Mouse (Mus musculus) midbrain, embryonic 10.5 days (tissue): ENCODE results near the gene Psmd5. TPM values are rescaled to one million over a fixed set of nuclear protein-coding genes. Genes with fewer than 3 reads are reported as not detected.

Experiments used
- DNase-seq: peaks from one replicate; pipeline ENCODE4 v3.0.0-alpha.2; 2017; ENCODE audit warnings: low spot score
- H3K27ac ChIP-seq: fragments of 300-500 bp; sonication (generic); replicated peaks from 2 replicates; pipeline ENCODE4 v1.5.1; 2016; ENCODE audit warnings: mild to moderate bottlenecking
- H3K27me3 ChIP-seq: fragments of 300-500 bp; sonication (generic); 2 replicates; pipeline ENCODE4 v1.6.1; 2016; ENCODE audit warnings: low read depth, mild to moderate bottlenecking; ENCODE audit not compliant: poor library complexity, severe bottlenecking
- H3K36me3 ChIP-seq: fragments of 300-500 bp; sonication (generic); 2 replicates; pipeline ENCODE4 v1.6.1; 2016; ENCODE audit warnings: mild to moderate bottlenecking, moderate library complexity
- H3K4me1 ChIP-seq: fragments of 300-500 bp; sonication (generic); 2 replicates; pipeline ENCODE4 v1.6.1; 2016
- H3K4me3 ChIP-seq: fragments of 300-500 bp; sonication (generic); 2 replicates; pipeline ENCODE4 v1.5.1; 2016; ENCODE audit warnings: mild to moderate bottlenecking, moderate library complexity
- H3K9me3 ChIP-seq: fragments of 300-500 bp; sonication (generic); replicated peaks from 2 replicates; pipeline ENCODE4 v1.6.1; 2016; ENCODE audit warnings: mild to moderate bottlenecking
- WGBS: fragments of 180-500 bp; shearing (Covaris S2); methylation state at CpG from one replicate; pipeline ENCODE4 v1.1.7; 2016; 5-methylcytosine and 5-hydroxymethylcytosine counted together
- polyA plus RNA-seq: library from polyadenylated mRNA; unstranded; fragments of >200 nt; fragmentation: Nextera tagmentation; extraction: Ambion mirVana; gene quantifications from 2 replicates; pipeline ENCODE4 v1.2.1, GENCODE M21; 2016

Gene Psmd5
- polyA plus RNA-seq: 135 and 139 TPM in 2 replicates

- Histone ChIP-seq H3K4me1 (peaks cover 21% of the 10 kb centered on the region), H3K36me3 (no peaks in the 10 kb centered on the region), H3K27ac (peak within 1 kb of the TSS; percentile 28; the same call in 1 of the 2 replicates), H3K4me3 (peak within 1 kb of the TSS; percentile 43), H3K9me3 (no peaks in the 10 kb centered on the region), H3K27me3 (peaks cover 63% of the 10 kb centered on the region)
- WGBS: 13% methylated on average over 8 of the region's 8 CpGs
- DNase-seq: no peak
Observed at GRCm38 (mm10) chr2:34874816-34875345, at the start of gene Psmd5. Gene Psmd5 (minus strand): TSS chr2:34874968.

GRCm38 (mm10) chr2:34922729-34923128, 48.0 kb upstream of the Psmd5 start:
- WGBS: 40% methylated on average over 2 of the region's 2 CpGs
- Histone ChIP-seq H3K36me3 (no peaks in the 10 kb centered on the region), H3K4me1 (peaks cover 4% of the 10 kb centered on the region), H3K4me3 (no peak overlapping the region), H3K27ac (no peak overlapping the region), H3K27me3 (peaks cover 3% of the 10 kb centered on the region; the same call in 1 of the 2 replicates), H3K9me3 (no peaks in the 10 kb centered on the region)
- DNase-seq: no peak

- DNase-seq: no peak
- Histone ChIP-seq H3K4me3 (no peak overlapping the region), H3K27ac (no peak overlapping the region), H3K9me3 (no peaks in the 10 kb centered on the region), H3K4me1 (peaks cover 5% of the 10 kb centered on the region), H3K36me3 (no peaks in the 10 kb centered on the region), H3K27me3 (peaks cover 10% of the 10 kb centered on the region)
- 67% methylated on average over 2 of the region's 2 CpGs for WGBS
Observed at GRCm38 (mm10) chr2:34920144-34920543, 45.4 kb upstream of the Psmd5 start.

GRCm38 (mm10) chr2:34915103-34915502, 40.3 kb upstream of the Psmd5 start:
- Histone ChIP-seq H3K9me3 (no peaks in the 10 kb centered on the region), H3K27me3 (peaks cover 60% of the 10 kb centered on the region), H3K4me1 (peaks cover 31% of the 10 kb centered on the region), H3K27ac (no peak overlapping the region), H3K4me3 (no peak overlapping the region; the same call in 1 of the 2 replicates), H3K36me3 (no peaks in the 10 kb centered on the region)
- 46% methylated on average over 2 of the region's 2 CpGs for WGBS
- no peak for DNase-seq

- H3K9me3 ChIP-seq: no peaks in the 10 kb centered on the region
- no peak for DNase-seq
- 18% methylated on average over 2 of the region's 2 CpGs for WGBS
- peaks cover 60% of the 10 kb centered on the region for H3K27me3 ChIP-seq
- no peak overlapping the region for H3K27ac ChIP-seq
- no peaks in the 10 kb centered on the region for H3K36me3 ChIP-seq
- H3K4me3 ChIP-seq: peak overlapping the region; percentile 72; the same call in 1 of the 2 replicates
- peaks cover 31% of the 10 kb centered on the region for H3K4me1 ChIP-seq
Observed at GRCm38 (mm10) chr2:34914823-34915082, 40.0 kb upstream of the Psmd5 start.

GRCm38 (mm10) chr2:34914069-34914822, 39.5 kb upstream of the Psmd5 start:
- Histone ChIP-seq H3K4me3 (peak overlapping the region; percentile 72), H3K9me3 (no peaks in the 10 kb centered on the region), H3K27ac (peak overlapping the region; percentile 81), H3K36me3 (no peaks in the 10 kb centered on the region), H3K4me1 (peaks cover 31% of the 10 kb centered on the region), H3K27me3 (peaks cover 60% of the 10 kb centered on the region)
- WGBS: 3% methylated on average over 45 of the region's 50 CpGs
- DNase-seq: no peak

GRCm38 (mm10) chr2:34913218-34914068, 38.7 kb upstream of the Psmd5 start, which contains the start of gene Phf19:
Gene Phf19 (minus strand): TSS chr2:34914026.
- no peaks in the 10 kb centered on the region for H3K36me3 ChIP-seq
- no peaks in the 10 kb centered on the region for H3K9me3 ChIP-seq
- H3K27me3 ChIP-seq: peaks cover 60% of the 10 kb centered on the region
- H3K4me3 ChIP-seq: peak within 1 kb of the TSS; percentile 72
- H3K4me1 ChIP-seq: peaks cover 31% of the 10 kb centered on the region
- WGBS: 1% methylated on average over 64 of the region's 64 CpGs
- peak; percentile 55 for DNase-seq
- H3K27ac ChIP-seq: peak within 1 kb of the TSS; percentile 81

GRCm38 (mm10) chr2:34912613-34913012, 37.8 kb upstream of the Psmd5 start:
- Histone ChIP-seq H3K4me3 (peak overlapping the region; percentile 72), H3K9me3 (no peaks in the 10 kb centered on the region), H3K36me3 (no peaks in the 10 kb centered on the region), H3K27me3 (peaks cover 65% of the 10 kb centered on the region), H3K4me1 (peaks cover 31% of the 10 kb centered on the region), H3K27ac (no peak overlapping the region)
- 35% methylated on average over 7 of the region's 7 CpGs for WGBS
- DNase-seq: no peak

- 91% methylated on average over 5 of the region's 5 CpGs for WGBS
- peaks cover 68% of the 10 kb centered on the region for H3K27me3 ChIP-seq
Observed at GRCm38 (mm10) chr2:34911871-34912270, 37.1 kb upstream of the Psmd5 start.

GRCm38 (mm10) chr2:34909719-34910118, 35.0 kb upstream of the Psmd5 start:
- H3K9me3 ChIP-seq: no peaks in the 10 kb centered on the region
- 86% methylated on average over 4 of the region's 4 CpGs for WGBS
- no peak for DNase-seq
- H3K27me3 ChIP-seq: peaks cover 65% of the 10 kb centered on the region
- H3K36me3 ChIP-seq: no peaks in the 10 kb centered on the region
- no peak overlapping the region for H3K27ac ChIP-seq
- H3K4me3 ChIP-seq: no peak overlapping the region
- H3K4me1 ChIP-seq: peaks cover 44% of the 10 kb centered on the region

More at GRCm38 (mm10) chr2:34911871-34912270, 37.1 kb upstream of the Psmd5 start:
- no peaks in the 10 kb centered on the region for H3K36me3 ChIP-seq
- H3K9me3 ChIP-seq: no peaks in the 10 kb centered on the region
- H3K27ac ChIP-seq: no peak overlapping the region
- H3K4me3 ChIP-seq: no peak overlapping the region
- DNase-seq: no peak
- peaks cover 36% of the 10 kb centered on the region for H3K4me1 ChIP-seq

GRCm38 (mm10) chr2:34906861-34907604, 32.3 kb upstream of the Psmd5 start:
- peaks cover 38% of the 10 kb centered on the region for H3K27me3 ChIP-seq
- no peak overlapping the region for H3K27ac ChIP-seq
- no peaks in the 10 kb centered on the region for H3K9me3 ChIP-seq
- peaks cover 28% of the 10 kb centered on the region for H3K4me1 ChIP-seq
- H3K36me3 ChIP-seq: peaks cover under 1% of the 10 kb centered on the region; the same call in 1 of the 2 replicates
- no peak for DNase-seq
- no peak overlapping the region for H3K4me3 ChIP-seq
- 56% methylated on average over 12 of the region's 12 CpGs for WGBS

GRCm38 (mm10) chr2:34906426-34906825, 31.7 kb upstream of the Psmd5 start:
- Histone ChIP-seq H3K4me1 (peaks cover 28% of the 10 kb centered on the region), H3K9me3 (no peaks in the 10 kb centered on the region), H3K27me3 (peaks cover 32% of the 10 kb centered on the region), H3K27ac (no peak overlapping the region), H3K4me3 (no peak overlapping the region), H3K36me3 (peaks cover 4% of the 10 kb centered on the region; the same call in 1 of the 2 replicates)
- 65% methylated on average over 6 of the region's 6 CpGs for WGBS
- DNase-seq: no peak
